In the genomic region with DNA sequence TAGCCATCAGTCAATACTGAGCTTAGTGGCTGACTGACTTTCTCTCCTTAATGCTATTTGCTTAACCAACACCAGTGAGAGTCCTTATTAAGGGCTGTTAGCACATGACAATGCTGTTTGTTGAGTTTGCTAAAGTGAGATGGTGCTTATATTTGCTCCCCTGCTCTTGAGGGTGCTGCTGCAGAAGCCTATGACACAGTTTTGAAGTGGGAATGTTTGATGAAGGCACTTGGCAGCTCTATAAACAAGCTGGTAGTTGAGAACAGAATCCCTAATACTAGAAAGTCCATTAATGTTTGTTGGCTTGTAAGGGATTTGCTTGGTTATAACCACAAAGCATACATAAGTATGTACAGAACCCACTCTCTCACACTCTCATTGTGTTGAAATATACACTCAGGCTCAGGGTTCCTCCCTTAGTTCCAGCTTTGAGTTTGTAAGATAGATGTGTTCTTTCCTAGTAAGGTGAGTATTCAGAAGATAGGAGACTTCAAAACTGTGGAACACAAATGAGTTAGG, we compare ENCODE assay signal across 23 mouse cellular contexts.
DNase-seq lines count a peak whose midpoint lies in the region; ATAC-seq and TF ChIP-seq lines count a peak whose summit lies in the region.
"Had no signal": no experiment of that assay in that cellular context is flagged by ENCODE, and none has a peak within 500 bp of the region (broad histone marks: within the 10 kb centered on the region; RNA-seq: fewer than 3 reads in every experiment).

No protein-coding gene starts in this region.

- H3K9me3 ChIP-seq in lung, postnatal 0 days (ENCODE audit: low read length) = no peaks in the 10 kb centered on the region
- H3K9me3 ChIP-seq: embryonic facial prominence, embryonic 10.5 days; embryonic facial prominence, embryonic 12.5 days; forebrain, embryonic 13.5 days; forebrain, embryonic 15.5 days had no signal

- no peaks in the 10 kb centered on the region for H3K36me3 ChIP-seq in lung, postnatal 0 days (ENCODE audit: insufficient read depth, low read length)
- H3K36me3 ChIP-seq: embryonic facial prominence, embryonic 10.5 days; embryonic facial prominence, embryonic 12.5 days; forebrain, embryonic 15.5 days; G1E had no signal

- H3K4me3 ChIP-seq in lung, adult 2 months (replicated peaks; ENCODE audit: extremely low read depth, low read depth, low read length) = no peak overlapping the region
- no peak overlapping the region for H3K4me3 ChIP-seq in lung, postnatal 0 days (ENCODE audit: low read depth, low read length)
- H3K4me3 ChIP-seq: embryonic facial prominence, embryonic 10.5 days; embryonic facial prominence, embryonic 12.5 days; forebrain, embryonic 13.5 days; forebrain, embryonic 15.5 days had no signal

- no peaks in the 10 kb centered on the region for H3K4me1 ChIP-seq in lung, adult 2 months (ENCODE audit: control insufficient read depth, insufficient read depth, low read length)
- no peaks in the 10 kb centered on the region for H3K4me1 ChIP-seq in lung, postnatal 0 days (ENCODE audit: insufficient read depth, low read depth, low read length)
- H3K4me1 ChIP-seq: embryonic facial prominence, embryonic 10.5 days; embryonic facial prominence, embryonic 12.5 days; forebrain, embryonic 13.5 days; forebrain, embryonic 15.5 days had no signal

- no peak overlapping the region for H3K27ac ChIP-seq in lung, postnatal 0 days (ENCODE audit: low read length)
- H3K27ac ChIP-seq: embryonic facial prominence, embryonic 10.5 days; embryonic facial prominence, embryonic 12.5 days; forebrain, embryonic 13.5 days; forebrain, embryonic 15.5 days had no signal

- peak; percentile 94 for ATAC-seq in lung, postnatal 0 days
- ATAC-seq: activated CD4-positive, CD25-positive, alpha-beta regulatory T cell, adult 4 months; CD4-positive, CD25-positive, alpha-beta regulatory T cell, adult 4 months; forebrain, embryonic 13.5 days; forebrain, embryonic 15.5 days; Patski had no signal

- no peak for TF ChIP-seq CTCF in lung, adult 2 months (IDR thresholded peaks at IDR 0.05; ENCODE audit: insufficient read depth, low read length)
- no peak for TF ChIP-seq CTCF in lung, postnatal 0 days (IDR thresholded peaks at IDR 0.05)

- no peak overlapping the region for H3K4me2 ChIP-seq in lung, postnatal 0 days (replicated peaks; ENCODE audit: low read depth, low read length)
- H3K4me2 ChIP-seq: embryonic facial prominence, embryonic 12.5 days; forebrain, embryonic 13.5 days; forebrain, embryonic 15.5 days had no signal

- H3K27me3 ChIP-seq in lung, postnatal 0 days (replicated peaks; ENCODE audit: insufficient read depth, low read length) = no peaks in the 10 kb centered on the region
- H3K27me3 ChIP-seq: CH12.LX; embryonic facial prominence, embryonic 12.5 days; forebrain, embryonic 13.5 days; forebrain, embryonic 15.5 days; Patski had no signal

- TF ChIP-seq POLR2A in lung, adult 2 months (IDR thresholded peaks at IDR 0.05; ENCODE audit: borderline replicate concordance, extremely low read depth, low read depth, low read length) = no peak

- peak; percentile 84 for TF ChIP-seq EP300 in lung, postnatal 0 days (IDR thresholded peaks at IDR 0.05)

- H3K9ac ChIP-seq in lung, postnatal 0 days (replicated peaks; ENCODE audit: low read depth) = no peak overlapping the region
- H3K9ac ChIP-seq: embryonic facial prominence, embryonic 12.5 days; forebrain, embryonic 13.5 days; forebrain, embryonic 15.5 days had no signal

- DNase-seq in lung, adult 18-20 months = peak; percentile 12 to 57
- DNase-seq in lung, adult 2 months = no peak
- peak; percentile 74 for DNase-seq in lung, postnatal 0 days (ENCODE audit: low spot score)
- DNase-seq in lung, postnatal 10 days = no peak
- DNase-seq in lung, postnatal 36 days = peak; percentile 54
- DNase-seq: adrenal gland, adult 8-10 months; adrenal gland, postnatal 14 days; adrenal gland, postnatal 36 days; B cell, adult 2 months; cerebellum, adult 11-12 months; cerebellum, adult 2 months; cerebellum, adult 9-10 months; cerebellum, postnatal 10 days; cerebellum, postnatal 25 days had no signal

Comparison
In these comparisons a context has a peak if more than half of its experiments do, and no peak if none do; other contexts are left out.
1. DNase-seq: peak in lung, adult 18-20 months (2 of 2), lung, postnatal 0 days (single experiment) and lung, postnatal 36 days (single experiment); none in lung, adult 2 months (single experiment) and lung, postnatal 10 days (single experiment).